In the genomic region with DNA sequence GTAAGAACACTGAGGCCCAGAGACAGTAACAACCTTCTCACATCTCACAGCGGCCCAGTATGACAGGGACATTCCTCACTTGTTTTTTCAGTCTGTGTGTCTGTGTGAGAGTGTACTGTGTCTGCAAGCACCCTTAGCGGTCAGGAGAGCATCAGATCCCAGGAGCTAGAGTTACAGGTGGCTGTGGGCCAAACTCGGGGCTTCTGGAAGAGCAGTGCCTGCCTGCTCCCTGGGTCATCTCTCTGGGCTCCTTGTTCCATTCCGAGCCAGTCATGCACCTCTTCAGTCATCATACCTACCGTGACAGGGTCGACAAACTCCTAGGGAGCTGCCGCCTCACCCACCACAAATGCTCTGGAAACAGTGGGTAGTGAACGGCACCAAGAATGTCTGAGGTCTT, we compare ENCODE assay signal across 8 mouse cellular contexts. TPM values are rescaled to one million over a fixed set of nuclear protein-coding genes. Genes with fewer than 3 reads are reported as not detected.
A peak's percentile ranks its signal among the peaks of the same experiment; 100 is the strongest.
DNase-seq lines count a peak whose midpoint lies in the region; ATAC-seq and TF ChIP-seq lines count a peak whose summit lies in the region.

No protein-coding gene starts in this region.

- no peak for TF ChIP-seq CTCF in lung, postnatal 0 days (IDR thresholded peaks at IDR 0.05)
- TF ChIP-seq CTCF in embryonic fibroblast, embryonic 13.5 days (IDR thresholded peaks at IDR 0.05; ENCODE audit: borderline replicate concordance, insufficient read depth, low read length) = no peak

- H3K9me3 ChIP-seq in lung, postnatal 0 days (ENCODE audit: low read length) = no peaks in the 10 kb centered on the region
- no peaks in the 10 kb centered on the region for H3K9me3 ChIP-seq in hindbrain, embryonic 16.5 days (ENCODE audit: control insufficient read depth, low read length)
- no peaks in the 10 kb centered on the region for H3K9me3 ChIP-seq in neural tube, embryonic 12.5 days

- DNase-seq in lung, postnatal 0 days (ENCODE audit: low spot score) = peak; percentile 17
- no peak for DNase-seq in lung, postnatal 25 days (ENCODE audit: low spot score)
- no peak for DNase-seq in right cerebral cortex, adult 18-20 months
- no peak for DNase-seq in frontal cortex, postnatal 14 days (ENCODE audit: low spot score in 2 of 2)
- DNase-seq in left cerebral cortex, adult 18-20 months (ENCODE audit: low spot score in 2 of 2) = no peak

- 50% methylated on average over 8 of the region's 8 CpGs for WGBS in lung, postnatal 0 days
- 67% methylated on average over 8 of the region's 8 CpGs for WGBS in hindbrain, embryonic 16.5 days
- 73% methylated on average over 8 of the region's 8 CpGs for WGBS in neural tube, embryonic 12.5 days

- peak overlapping the region; percentile 89 for H3K27ac ChIP-seq in lung, postnatal 0 days (ENCODE audit: low read length)
- H3K27ac ChIP-seq in embryonic fibroblast, embryonic 13.5 days (ENCODE audit: insufficient read depth, low read length) = peak overlapping the region; percentile 77; the same call in 1 of the 2 replicates
- H3K27ac ChIP-seq in hindbrain, embryonic 16.5 days (ENCODE audit: low read depth, low read length) = peak overlapping the region; percentile 68
- peak overlapping the region; percentile 20 for H3K27ac ChIP-seq in neural tube, embryonic 12.5 days

- no peak for TF ChIP-seq POLR2A in embryonic fibroblast, embryonic 13.5 days (IDR thresholded peaks at IDR 0.05; ENCODE audit: low read depth, low read length)

- no peak for ATAC-seq in lung, postnatal 0 days
- no peak for ATAC-seq in hindbrain, embryonic 16.5 days
- no peak for ATAC-seq in neural tube, embryonic 12.5 days (ENCODE audit: low FRiP score, low read depth)

- no peaks in the 10 kb centered on the region for H3K27me3 ChIP-seq in lung, postnatal 0 days (replicated peaks; ENCODE audit: insufficient read depth, low read length)
- H3K27me3 ChIP-seq in hindbrain, embryonic 16.5 days (replicated peaks; ENCODE audit: control insufficient read depth, insufficient read depth, low read length) = no peaks in the 10 kb centered on the region
- no peaks in the 10 kb centered on the region for H3K27me3 ChIP-seq in neural tube, embryonic 12.5 days (replicated peaks)

- no peak for TF ChIP-seq EP300 in lung, postnatal 0 days (IDR thresholded peaks at IDR 0.05)

- 0 out of 2 replicates have a peak overlapping the region, but pooled peaks have one; percentile 9 for H3K4me2 ChIP-seq in lung, postnatal 0 days (replicated peaks; ENCODE audit: low read depth, low read length)
- no peak overlapping the region for H3K4me2 ChIP-seq in hindbrain, embryonic 16.5 days (ENCODE audit: low read length)
- H3K4me2 ChIP-seq in neural tube, embryonic 12.5 days (replicated peaks) = no peak overlapping the region

- H3K4me3 ChIP-seq in lung, postnatal 0 days (ENCODE audit: low read depth, low read length) = no peak overlapping the region
- H3K4me3 ChIP-seq in embryonic fibroblast, embryonic 13.5 days (ENCODE audit: insufficient read depth, low read length) = no peak overlapping the region
- H3K4me3 ChIP-seq in hindbrain, embryonic 16.5 days (ENCODE audit: low read length) = no peak overlapping the region
- H3K4me3 ChIP-seq in neural tube, embryonic 12.5 days = no peak overlapping the region

- H3K9ac ChIP-seq in lung, postnatal 0 days (replicated peaks; ENCODE audit: low read depth) = no peak overlapping the region
- H3K9ac ChIP-seq in hindbrain, embryonic 16.5 days (ENCODE audit: low read depth, low read length) = no peak overlapping the region
- no peak overlapping the region for H3K9ac ChIP-seq in neural tube, embryonic 12.5 days

- peaks cover 62% of the 10 kb centered on the region for H3K4me1 ChIP-seq in lung, postnatal 0 days (ENCODE audit: insufficient read depth, low read depth, low read length)
- H3K4me1 ChIP-seq in embryonic fibroblast, embryonic 13.5 days (ENCODE audit: control insufficient read depth, insufficient read depth, low read length) = peaks cover 26% of the 10 kb centered on the region
- H3K4me1 ChIP-seq in hindbrain, embryonic 16.5 days (ENCODE audit: control insufficient read depth, insufficient read depth, low read depth, low read length) = peaks cover 12% of the 10 kb centered on the region
- peaks cover 5% of the 10 kb centered on the region; the same call in 1 of the 2 replicates for H3K4me1 ChIP-seq in neural tube, embryonic 12.5 days

- H3K36me3 ChIP-seq in lung, postnatal 0 days (ENCODE audit: insufficient read depth, low read length) = no peaks in the 10 kb centered on the region; the same call in 1 of the 2 replicates
- no peaks in the 10 kb centered on the region for H3K36me3 ChIP-seq in hindbrain, embryonic 16.5 days (ENCODE audit: control insufficient read depth, insufficient read depth, low read length)
- H3K36me3 ChIP-seq in neural tube, embryonic 12.5 days = no peaks in the 10 kb centered on the region

RNA-seq across cellular contexts. Expression of a gene that starts 10.1 kb away (rescaled TPM):
- polyA plus RNA-seq in lung, postnatal 0 days (2015; fragmentation: Nextera tagmentation; extraction: Ambion mirVana) = 82.9 and 89.4 TPM in 2 replicates
- polyA plus RNA-seq in embryonic fibroblast, embryonic 13.5 days (2011; ENCODE audit: insufficient read length, low read depth, missing spikeins) = 103 and 119 TPM in 2 replicates
- polyA plus RNA-seq in hindbrain, embryonic 16.5 days (2015; fragmentation: Nextera tagmentation; extraction: Ambion mirVana) = 6.6 and 9.3 TPM in 2 replicates
- polyA plus RNA-seq in neural tube, embryonic 12.5 days (2016; fragmentation: Nextera tagmentation; extraction: Ambion mirVana) = 12.8 and 14.1 TPM in 2 replicates
- total RNA-seq in left cerebral cortex, adult 18-20 months (2021) = 1 to 10 TPM; 4.7 to 5.4 TPM

Comparison
In these comparisons a context has a peak if more than half of its experiments do, and no peak if none do; other contexts are left out.
1. H3K27ac ChIP-seq: peak in every context shown above with its lines; median percentile 89 in lung, postnatal 0 days; 77 in embryonic fibroblast, embryonic 13.5 days; 68 in hindbrain, embryonic 16.5 days; 20 in neural tube, embryonic 12.5 days.